Mouse (Mus musculus) heart, postnatal 0 days (tissue): Measurements from ENCODE around the gene Vil1.

Source experiments
- CTCF ChIP-seq: IDR thresholded peaks from 2 replicates; pipeline ENCODE4 v1.5.1; 2016; ENCODE audit warnings: antibody characterized with exemption, control low read depth, low read depth
- EP300 ChIP-seq: IDR thresholded peaks from 2 replicates; pipeline ENCODE4 v1.6.1; 2016; ENCODE audit warnings: antibody characterized with exemption, low read depth

GRCm38 (mm10) chr1:74434596-74434995, 25.4 kb downstream of the Vil1 start:
- TF ChIP-seq CTCF (no peak), EP300 (no peak)
